Comparison of ENCODE assay signal across 14 mouse cellular contexts in genomic region chr19:25411353-25411752, GRCm38 (mm10).
DNase-seq lines count a peak whose midpoint lies in the region; ATAC-seq and TF ChIP-seq lines count a peak whose summit lies in the region.
"Had no signal": no experiment of that assay in that cellular context is flagged by ENCODE, and none has a peak within 500 bp of the region (broad histone marks: within the 10 kb centered on the region; RNA-seq: fewer than 3 reads in every experiment).

No protein-coding gene starts in this region.

- 90% methylated on average over 17 of the region's 17 CpGs for WGBS in midbrain, postnatal 0 days

- no peak for ATAC-seq in midbrain, postnatal 0 days (ENCODE audit: low FRiP score)
- ATAC-seq: hindbrain, postnatal 0 days had no signal

- peak overlapping the region; percentile 15 for H3K4me3 ChIP-seq in gastrocnemius, adult 2 months
- H3K4me3 ChIP-seq in midbrain, postnatal 0 days (ENCODE audit: low read depth, low read length) = no peak overlapping the region

- H3K27ac ChIP-seq in gastrocnemius, adult 2 months = peak overlapping the region; percentile 31
- no peak overlapping the region for H3K27ac ChIP-seq in midbrain, postnatal 0 days (ENCODE audit: low read depth, low read length)
- H3K27ac ChIP-seq: hindbrain, postnatal 0 days; layer of hippocampus, adult 2 months; macrophage had no signal

- H3K36me3 ChIP-seq in midbrain, postnatal 0 days (ENCODE audit: insufficient read depth, low read length) = no peaks in the 10 kb centered on the region

- intact Hi-C loops in gastrocnemius, adult 2 months (cut with DNase I) = no loop called here

- no peaks in the 10 kb centered on the region for H3K9me3 ChIP-seq in midbrain, postnatal 0 days (ENCODE audit: low read length)

- no peak overlapping the region for H3K4me2 ChIP-seq in midbrain, postnatal 0 days (ENCODE audit: low read depth, low read length, poor library complexity, severe bottlenecking)

- no peak for TF ChIP-seq CTCF in gastrocnemius, adult 2 months (IDR thresholded peaks at IDR 0.05)
- no peak for TF ChIP-seq CTCF in midbrain, postnatal 0 days (IDR thresholded peaks at IDR 0.05)

- peaks cover 6% of the 10 kb centered on the region; the same call in 1 of the 2 replicates for H3K4me1 ChIP-seq in midbrain, postnatal 0 days (ENCODE audit: insufficient read depth, low read length)

- H3K9ac ChIP-seq in midbrain, postnatal 0 days (replicated peaks; ENCODE audit: low read length, poor library complexity, severe bottlenecking) = no peak overlapping the region

- peak; percentile 46 for DNase-seq in gastrocnemius, adult 2 months
- DNase-seq in gastrocnemius, adult 18-20 months (ENCODE audit: low spot score) = no peak
- DNase-seq in heart, adult 8-10 months (ENCODE audit: low spot score) = peak; percentile 41
- peak; percentile 13 to 15 for DNase-seq in layer of hippocampus, adult 8-10 months (ENCODE audit: low spot score in 2 of 2)
- peak; percentile 40 for DNase-seq in right cerebral cortex, adult 18-20 months
- no peak for DNase-seq in kidney, postnatal 36 days
- DNase-seq in midbrain, postnatal 0 days (ENCODE audit: low spot score) = no peak
- no peak for DNase-seq in kidney, postnatal 4 days
- DNase-seq: cerebellum, adult 9-11 months; thymus, postnatal 14 days had no signal

- H3K27me3 ChIP-seq in midbrain, postnatal 0 days (ENCODE audit: insufficient read depth, low read length) = 0 out of 2 replicates have a peak, but pooled peaks cover 4% of the 10 kb centered on the region
- H3K27me3 ChIP-seq: CH12.LX had no signal

Comparison
In these comparisons a context has a peak if more than half of its experiments do, and no peak if none do; other contexts are left out.
1. DNase-seq: peak in gastrocnemius, adult 2 months (single experiment), heart, adult 8-10 months (single experiment), layer of hippocampus, adult 8-10 months (2 of 2) and right cerebral cortex, adult 18-20 months (single experiment); none in gastrocnemius, adult 18-20 months (single experiment), kidney, postnatal 36 days (0 of 2), midbrain, postnatal 0 days (single experiment) and kidney, postnatal 4 days (0 of 2).